Mouse (Mus musculus) embryo, embryonic 11 days (tissue): ENCODE measurements around the gene Asphd1.

ENCODE experiments used
- DNase-seq: peaks from one replicate; pipeline ENCODE4 v3.0.0-alpha.2; 2015

The Asphd1 gene

DNA sequence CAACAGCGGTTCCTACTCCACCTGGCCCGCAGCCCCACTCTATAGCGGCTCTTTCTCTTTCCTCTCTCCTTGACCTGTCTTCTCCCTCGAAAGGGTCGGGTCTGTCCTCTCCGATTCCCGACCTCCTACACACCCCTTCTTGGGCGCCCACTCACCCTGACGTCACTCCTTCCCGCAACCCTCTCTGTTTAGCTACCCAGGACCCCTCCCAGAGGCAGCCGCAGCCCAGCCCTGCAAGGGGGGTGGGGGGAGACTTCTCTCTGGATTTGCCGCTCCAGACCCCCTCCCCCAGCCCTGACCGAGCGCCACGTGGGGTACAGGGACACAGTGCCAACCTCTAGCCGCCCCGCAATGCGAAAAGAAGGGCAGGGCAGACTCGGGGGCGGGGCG is at the start of gene Asphd1:
Gene Asphd1 (minus strand): TSS at position 180 of the 390 bp plus-strand sequence.
- DNase-seq: no peak

DNA sequence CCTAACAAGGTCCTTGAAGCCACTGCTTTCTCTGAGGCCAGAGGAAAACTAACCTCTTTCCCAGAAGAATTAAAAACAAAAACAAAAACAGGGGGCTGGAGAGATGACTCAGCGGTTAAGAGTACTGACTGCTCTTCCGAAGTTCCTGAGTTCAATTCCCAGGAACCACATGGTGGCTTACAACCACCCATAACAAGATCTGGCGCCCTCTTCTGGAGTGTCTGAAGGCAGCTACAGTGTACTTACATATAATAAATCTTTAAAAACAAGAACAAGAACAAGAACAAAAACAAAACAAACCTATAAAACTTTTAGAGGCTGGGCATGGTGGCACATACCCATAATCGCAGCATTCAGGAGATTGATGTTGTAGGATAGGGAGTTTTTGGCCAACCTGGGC is 47.1 kb upstream of the Asphd1 start:
- no peak for DNase-seq

DNA sequence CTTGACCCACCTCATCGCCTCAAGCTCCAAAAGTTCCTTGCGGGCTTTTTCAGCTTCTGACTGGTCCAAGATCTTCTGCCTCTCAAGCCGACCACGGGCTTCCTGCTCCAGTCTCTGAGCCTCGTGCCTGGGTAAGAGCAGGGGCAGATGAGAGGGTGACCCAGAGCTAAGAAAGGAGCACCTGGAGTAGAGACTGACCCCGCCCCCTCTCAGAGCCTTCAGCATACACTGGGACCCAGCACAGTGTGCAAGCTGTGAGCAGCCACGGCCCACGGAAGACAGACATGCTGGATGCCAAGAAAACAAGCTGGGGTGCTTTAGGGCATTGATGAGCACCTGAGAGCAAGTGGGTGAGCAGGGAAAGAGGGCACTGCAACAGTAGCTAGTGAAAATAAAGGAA is 39.4 kb upstream of the Asphd1 start:
- DNase-seq: no peak

DNA sequence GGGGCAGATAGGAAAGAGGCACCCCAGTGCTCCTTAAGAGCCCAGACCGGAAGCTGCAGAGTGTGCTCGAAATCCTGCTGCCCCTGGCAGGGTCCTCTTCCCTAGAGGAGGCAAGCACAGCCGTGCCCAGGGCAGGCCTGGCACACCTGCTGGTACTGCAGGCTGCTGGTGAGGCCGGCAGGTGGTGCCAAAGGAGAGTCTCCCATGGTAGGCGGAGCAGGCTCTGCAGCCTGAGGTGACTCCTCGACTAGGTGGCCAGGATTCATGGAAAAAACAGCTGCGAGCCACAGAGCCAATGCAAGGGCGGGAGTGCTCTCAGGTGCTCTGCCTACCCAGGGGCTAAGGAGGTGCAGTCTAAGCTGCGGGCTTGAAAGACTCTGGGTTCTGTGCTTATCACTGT is 36.9 kb upstream of the Asphd1 start:
- DNase-seq: peak; percentile 27

DNA sequence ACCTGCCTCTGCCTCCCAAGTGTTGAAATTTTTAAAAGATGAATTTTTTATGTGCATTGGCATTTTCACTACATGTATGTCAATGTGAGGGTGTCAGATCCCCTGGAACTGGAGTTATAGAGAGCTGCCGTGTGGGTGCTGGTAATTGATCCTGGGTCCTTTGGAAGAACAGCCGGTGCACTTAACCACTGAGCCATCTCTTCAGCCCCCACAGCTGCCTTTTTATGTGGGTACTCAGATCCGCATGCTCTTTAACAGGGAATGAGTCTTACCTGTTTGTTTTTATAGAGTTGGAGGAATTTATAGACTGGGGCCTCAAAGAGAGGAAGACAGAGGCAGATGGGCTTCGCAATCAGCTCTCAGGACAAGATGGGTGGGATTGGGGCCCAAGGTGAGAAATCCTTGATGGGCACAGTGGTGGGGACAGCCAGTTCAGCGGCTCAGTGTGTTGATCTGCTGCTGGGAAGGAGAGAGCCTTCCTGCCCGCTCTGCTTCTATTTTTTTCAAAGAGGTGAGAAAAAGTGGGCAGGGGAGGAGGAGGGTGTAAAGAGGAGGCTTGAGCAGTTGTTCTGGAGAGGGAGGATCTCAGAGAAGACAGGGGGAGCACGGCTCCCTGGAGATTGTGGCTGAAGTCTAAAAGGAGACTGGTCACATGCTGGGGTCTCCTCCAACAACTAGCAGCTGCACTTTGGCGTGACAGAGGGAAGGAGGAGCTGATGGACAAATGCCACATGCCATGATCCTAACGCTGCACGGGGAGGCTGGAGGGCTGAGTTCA is 35.5 kb upstream of the Asphd1 start:
- DNase-seq: no peak

DNA sequence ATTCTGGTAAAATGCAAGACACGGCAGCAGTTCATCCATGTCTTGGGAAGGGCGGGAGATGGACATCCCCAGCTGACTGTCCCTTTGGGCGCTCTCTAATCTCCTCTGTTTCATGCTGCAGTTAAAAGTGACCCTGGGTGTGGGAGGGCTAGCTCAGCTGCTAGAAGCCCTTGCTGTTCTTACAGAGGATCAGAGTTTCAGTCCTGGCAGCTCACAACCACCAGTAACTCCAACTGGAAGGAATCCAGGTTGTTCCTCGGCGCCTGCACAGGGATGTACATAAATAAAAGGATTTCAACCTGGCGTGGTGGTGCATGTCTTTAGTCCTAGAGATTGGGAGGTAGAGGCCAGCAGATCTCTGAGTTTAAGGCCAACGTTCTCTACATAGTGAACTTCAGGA is 33.7 kb upstream of the Asphd1 start:
- no peak for DNase-seq

DNA sequence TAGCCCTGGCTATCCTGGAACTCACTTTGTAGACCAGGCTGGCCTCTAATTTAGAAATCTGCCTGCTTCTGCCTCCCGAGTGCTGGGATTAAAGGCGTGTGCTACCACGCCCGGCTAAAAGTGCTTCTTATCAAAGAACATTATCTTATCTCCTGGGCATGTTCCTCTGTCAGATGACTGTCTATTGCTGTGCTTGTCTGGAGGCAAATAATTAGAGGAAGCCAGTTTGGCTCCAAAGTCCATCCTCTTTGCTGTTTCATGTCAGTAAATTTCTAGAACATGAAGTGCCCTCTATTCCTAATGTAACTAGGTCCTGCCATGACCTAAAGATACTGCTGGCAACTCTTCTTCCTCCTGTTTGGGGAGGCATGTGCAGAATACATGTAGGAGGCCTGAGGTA is 32.7 kb upstream of the Asphd1 start:
- no peak for DNase-seq

DNA sequence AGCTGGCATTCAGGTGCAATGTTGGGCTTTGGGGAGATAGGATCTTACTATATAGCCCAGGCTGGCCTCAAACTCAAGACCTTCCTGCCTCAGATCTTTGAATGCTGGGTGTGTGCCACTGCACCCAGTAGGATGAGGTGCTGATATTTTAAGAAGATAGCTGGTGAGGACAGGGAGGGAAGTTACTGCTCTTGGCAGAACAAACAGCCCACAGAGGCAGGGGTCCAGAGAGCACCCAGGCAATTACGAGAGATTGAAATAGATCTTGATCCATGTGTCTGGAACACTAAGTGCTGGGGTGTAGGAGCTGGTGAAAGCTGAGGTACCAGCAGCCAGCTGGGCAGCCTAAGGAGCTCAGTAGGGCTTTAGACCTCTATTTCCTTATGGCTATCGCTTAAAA is 32.2 kb upstream of the Asphd1 start:
- DNase-seq: no peak

DNA sequence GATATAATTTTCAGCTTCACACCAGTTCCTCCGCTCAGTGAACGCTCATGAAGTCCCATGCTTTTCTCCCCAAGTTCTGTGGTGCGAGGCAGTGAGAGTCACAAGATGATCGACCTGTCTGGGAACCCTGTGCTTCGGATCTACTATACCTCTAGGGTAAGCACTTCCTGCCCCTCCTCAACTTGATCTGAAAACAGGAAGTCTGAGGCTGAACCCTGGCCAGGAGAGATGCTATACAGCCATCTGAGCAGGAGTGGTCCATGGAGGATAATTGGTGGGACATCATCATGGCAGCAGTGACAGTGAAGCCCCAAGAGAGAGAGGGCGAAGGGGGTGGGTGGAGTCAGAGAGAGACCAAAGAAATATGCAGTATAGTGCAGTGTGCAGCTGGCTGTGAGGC is 29.5 kb upstream of the Asphd1 start:
- DNase-seq: no peak

DNA sequence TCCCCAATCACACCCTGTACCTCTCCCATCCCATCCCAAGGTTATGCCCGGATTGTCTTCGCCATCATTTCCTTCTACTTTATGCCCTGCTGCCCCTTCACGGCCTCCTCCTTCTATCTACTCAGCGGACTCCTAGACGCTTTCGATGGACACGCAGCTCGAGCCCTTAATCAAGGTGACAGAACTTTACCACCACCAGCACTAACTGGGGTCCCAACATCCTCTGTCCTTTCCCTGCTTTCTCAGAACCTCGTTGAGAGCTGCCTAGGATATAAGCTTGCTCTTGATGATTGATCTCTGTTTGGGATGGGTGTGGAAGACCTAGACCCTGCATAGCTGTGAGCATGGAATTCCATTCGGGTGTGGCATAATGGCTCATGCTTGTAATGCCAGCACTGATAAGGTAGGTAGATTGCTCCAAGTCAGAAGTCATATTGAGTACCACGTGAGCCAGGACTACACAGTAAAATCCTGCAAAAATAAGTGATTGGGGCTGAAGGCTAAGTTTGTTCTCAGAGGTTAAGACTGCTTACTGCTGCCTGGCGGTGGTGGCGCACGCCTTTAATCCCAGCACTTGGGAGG is 27.6 kb upstream of the Asphd1 start:
- DNase-seq: no peak

DNA sequence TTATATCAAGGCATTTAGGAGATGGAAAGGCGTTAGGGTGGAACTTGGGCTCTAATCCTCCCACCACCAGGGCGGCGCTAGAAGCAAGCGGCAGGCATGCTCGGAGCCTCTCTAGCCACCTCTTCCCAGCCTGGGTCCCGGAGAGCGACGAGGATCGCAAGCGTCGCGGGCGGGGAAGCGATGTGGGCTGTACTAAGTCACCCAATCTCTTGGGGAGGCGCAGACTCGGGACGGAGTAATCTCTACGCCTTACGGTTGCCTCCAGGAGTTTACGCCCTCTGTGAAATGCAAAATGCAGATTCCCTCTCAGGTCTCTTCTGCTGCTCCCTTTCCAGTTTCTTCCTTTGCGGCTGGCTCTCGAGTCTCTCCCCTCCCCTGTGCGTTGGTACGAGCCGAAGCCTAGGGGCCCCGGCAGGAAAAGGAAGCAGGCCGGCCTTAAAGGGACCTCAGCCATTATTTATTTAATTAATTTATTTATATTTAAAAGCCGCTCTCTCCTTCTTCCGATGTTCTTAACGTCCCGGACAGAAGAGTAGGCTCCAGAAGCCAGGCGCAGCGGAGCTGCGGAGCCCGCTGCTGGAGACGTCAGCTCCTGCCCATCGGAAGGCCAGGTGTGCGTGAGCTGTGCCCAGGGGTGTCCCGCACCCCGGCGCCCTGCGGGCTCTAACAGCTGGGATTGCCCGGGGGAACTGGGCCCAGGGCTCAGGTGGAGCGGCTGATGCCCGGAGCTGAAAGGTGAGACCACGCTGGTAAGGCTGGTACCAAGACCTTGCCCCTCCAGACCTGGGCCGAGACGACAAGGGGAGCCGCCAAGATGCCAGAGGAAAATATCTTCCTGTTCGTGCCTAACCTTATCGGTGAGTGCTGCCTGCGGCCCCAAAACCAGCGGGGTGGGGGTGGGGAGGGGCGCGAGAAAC is 26.8 kb upstream of the Asphd1 start, which contains the start of gene Cdiptos:
Gene Cdiptos (minus strand): TSS at position 149 of the 917 bp plus-strand sequence.
- DNase-seq: peak; percentile 98

DNA sequence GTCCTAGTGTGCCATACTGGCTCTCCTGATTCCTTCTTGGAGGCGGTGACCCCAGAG is 26.3 kb upstream of the Asphd1 start, which contains the start of gene Cdipt:
Gene Cdipt (plus strand): TSS at position 22 of the 57 bp plus-strand sequence.
- no peak for DNase-seq

DNA sequence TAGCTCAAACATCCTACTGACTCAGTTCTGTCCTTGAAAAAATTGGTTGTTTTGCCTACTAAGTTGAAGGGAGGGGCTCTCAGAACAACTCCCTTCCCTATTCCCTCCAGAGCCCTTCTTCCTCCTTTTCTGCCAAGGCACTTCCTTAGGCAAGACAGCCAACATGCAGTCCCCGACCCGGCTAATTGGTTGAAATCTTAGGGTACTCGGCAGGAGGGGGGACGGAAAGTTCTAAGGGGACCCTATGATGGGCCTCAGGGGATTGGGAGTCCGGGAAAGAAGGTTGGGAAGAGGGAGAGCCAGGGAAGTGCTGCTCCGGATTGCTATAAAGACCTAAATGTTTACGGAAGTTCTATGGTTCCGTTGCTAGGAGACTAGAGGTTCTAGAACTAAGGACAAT is 26.1 kb upstream of the Asphd1 start:
- no peak for DNase-seq

DNA sequence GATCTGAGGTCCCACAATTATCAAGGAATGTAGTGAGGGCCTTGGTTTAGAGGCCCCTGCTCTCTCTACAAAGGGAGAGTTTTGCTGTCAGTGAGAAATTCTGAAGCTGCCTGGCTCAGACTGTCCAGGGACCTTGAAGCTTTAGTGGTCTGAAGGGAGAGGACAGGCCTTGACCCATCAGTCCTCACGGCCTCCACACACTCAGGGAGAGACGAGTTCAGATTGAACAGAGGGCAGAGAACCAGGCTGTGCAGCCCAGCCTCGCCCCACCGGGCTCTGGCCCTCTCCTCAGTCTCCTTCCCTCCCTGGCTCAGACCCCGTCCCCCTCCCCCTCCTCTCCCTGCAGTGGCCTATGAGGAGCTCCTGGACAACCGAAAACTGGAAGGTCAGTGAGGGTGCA is 18.0 kb upstream of the Asphd1 start:
- DNase-seq: no peak

DNA sequence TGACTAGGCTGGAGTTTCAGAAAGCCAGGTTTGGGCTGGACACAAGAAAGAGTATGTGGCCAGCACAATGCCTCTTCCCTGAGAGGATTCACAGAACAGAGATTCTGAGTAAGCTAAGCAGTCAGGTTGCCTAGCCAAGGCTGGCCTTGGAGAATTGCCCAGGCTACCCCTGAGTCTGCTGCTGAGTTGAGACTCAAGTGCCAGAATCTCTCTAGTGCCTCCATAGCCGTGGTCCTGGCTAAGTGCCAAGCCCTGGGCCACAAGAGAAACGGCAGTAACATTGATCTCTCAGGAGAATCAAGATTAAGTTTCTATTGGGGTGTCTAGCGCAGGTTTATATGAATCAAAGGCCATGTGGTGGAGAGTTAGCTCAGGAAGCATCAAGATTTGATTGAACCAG is 16.2 kb upstream of the Asphd1 start:
- no peak for DNase-seq

DNA sequence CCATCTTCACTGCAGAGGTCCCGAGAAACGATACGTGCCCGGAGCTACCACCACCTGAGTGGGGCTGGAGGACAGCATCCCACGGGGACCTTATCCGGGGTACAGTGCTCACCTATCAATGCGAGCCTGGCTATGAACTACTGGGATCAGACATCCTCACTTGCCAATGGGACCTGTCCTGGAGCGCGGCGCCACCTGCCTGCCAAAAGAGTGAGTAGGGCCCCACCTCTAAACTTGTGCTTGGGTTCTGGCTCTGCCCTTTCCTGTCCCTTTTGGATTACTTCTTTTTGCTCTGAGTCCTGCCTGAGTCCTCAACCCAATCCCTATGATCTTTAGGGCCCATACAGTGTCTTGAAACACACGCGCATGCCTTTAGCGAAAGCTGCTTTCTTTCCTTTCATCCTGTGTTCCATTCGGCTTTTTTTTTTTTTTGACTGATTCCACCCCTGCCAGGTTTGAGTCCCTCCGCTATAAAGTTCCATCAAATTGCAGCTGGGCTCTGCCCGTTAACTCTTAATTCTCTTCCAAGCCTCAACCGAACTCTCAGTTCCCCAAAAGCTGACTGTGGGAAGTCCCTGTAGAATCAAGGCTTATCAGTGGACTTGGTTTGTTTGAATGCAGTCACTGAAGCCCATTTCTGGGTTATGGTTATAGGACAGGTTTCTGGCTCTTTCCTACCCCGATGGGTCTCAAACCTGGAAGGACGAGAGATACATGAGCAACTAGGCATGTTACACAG is 14.3 kb upstream of the Asphd1 start:
- peak; percentile 58 for DNase-seq

DNA sequence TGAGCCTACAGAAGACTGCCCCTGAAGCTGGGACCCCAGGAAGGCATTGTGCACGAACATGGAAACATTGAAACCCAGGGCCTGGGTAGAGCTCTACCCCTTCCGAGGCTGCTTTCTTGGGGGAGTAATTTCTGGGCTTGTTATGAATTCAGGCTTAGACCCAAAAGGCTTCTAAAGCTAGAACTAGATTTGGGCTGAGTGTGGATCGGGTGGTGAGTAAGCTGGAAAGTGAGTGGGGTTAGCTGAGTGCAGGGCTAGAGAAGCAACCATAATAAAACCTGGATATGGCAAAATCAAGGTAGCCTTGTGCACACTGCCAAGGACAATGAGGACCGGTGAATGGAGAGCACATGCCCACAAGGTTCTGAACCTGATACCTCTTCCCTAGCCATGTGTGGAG is 12.6 kb upstream of the Asphd1 start:
- DNase-seq: no peak

DNA sequence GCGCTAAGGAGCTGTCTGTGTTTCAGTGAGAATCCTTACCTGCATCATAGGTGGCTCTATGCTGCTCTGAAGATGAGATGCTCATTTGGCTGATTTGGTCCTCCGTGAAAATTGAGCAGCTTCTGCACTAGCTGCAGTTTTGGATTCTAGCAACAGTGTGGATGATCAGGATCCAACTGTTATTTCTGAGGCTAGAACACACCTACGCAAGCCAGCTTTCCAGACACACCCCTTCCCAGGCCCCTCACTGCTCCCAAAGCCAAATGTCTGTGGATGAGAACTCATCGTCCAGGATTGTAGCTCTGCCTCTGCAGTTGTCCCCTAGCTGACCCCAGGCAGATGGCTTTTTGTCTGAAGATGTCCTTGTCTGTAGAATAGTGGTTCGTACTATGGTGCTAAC is 11.7 kb upstream of the Asphd1 start:
- DNase-seq: no peak

DNA sequence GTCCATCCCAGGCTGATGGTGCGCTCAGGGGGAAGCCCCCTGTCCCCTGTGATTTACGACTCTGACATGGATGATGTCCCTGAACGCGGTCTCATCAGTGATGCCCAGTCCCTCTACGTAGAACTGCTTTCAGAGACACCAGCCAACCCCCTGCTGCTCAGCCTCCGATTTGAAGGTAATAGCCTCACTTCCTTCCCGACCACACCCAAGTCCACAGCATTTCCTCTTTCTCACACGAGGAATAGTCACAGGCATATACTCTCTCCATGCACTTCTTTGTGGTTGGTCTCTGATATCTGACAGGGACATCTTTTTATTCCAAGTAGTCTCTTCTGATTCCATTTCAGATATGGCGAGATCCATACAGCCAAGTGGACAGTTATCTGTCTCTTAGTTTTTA is 10.4 kb upstream of the Asphd1 start:
- no peak for DNase-seq

DNA sequence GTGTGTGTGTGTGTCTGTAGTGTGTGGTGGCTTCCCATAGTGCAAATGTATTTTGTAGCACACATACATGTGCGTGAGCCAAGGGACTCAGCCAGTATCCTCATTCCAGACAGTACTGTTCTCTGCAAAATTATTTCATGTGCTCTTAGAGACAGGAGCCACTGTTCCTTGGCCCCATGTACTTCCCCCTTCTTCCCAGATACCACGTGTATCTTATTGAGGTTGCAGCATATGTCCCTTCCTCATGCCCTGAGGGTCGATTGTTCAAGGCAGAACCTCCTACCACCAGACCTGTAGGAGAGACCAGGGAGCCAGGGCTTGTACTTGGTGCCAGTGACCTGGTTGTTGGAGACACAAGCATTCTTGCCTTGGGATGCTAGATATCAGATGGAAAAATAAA is 5.7 kb upstream of the Asphd1 start:
- DNase-seq: no peak

DNA sequence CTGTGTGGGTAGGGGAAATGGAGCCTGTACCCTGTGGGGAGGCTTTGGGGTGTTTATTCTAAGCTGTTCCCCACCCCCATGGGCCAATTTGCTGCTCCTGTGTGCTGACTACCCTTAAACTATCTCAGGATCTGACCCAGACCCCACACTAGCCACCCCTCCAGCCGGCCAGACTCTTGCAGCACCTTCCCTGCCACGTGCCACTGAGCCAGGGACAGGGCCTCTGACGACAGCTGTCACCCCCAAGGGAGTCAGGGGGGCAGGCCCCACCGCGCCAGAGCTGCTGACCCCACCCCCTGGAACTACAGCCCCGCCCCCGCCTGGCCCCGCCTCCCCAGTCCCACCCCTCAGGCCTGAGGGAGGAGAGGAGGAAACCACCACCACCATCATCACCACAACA is 3.3 kb upstream of the Asphd1 start:
- DNase-seq: no peak

DNA sequence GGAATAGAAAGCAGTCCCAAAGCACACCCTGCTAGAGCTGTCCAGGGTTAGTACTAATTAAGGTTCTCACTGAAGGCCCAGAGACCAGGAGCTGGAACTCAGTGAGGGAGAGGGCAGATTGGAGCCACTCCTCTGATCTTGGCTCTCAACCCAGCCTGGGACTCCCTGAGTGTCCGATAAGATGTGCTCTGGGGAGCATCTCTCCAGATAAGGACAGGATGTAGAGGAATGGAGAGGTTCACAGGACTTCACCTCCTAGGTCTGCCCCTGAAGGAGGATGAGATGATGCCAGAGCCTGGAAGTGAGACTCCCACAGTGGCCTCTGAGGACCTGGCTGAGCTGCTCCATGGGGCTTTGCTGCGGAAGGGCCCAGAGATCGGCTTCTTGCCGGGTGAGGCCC is 2.4 kb upstream of the Asphd1 start:
- no peak for DNase-seq
